Mouse (Mus musculus): Measurements from ENCODE around the gene Ank2.
A peak's percentile ranks its signal among the peaks of the same experiment; 100 is the strongest.
"Not testable (repeated sequence)": the region's sequence is repeated elsewhere in the genome, so short reads cannot be mapped to it uniquely, and the experiment has no call there.

Gene Ank2

DNA sequence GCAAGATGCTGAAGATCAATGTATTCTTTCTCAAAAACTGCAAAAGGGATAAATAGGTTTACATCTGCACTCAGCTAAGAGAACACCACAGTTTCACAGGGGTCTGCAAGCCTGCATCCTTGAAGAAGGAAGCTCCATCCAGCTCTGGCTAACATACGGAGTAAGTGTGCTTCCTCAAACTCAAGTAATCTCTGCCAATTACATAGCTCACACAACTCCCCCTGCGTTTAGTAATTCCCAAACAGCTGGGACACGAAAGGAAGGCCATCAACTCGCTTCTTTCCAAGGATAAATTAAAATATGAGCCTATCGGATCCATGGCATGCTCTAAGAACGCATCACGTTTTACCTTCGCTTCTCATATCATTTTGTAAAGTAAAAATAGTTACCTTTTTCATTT lies 137.3 kb downstream of the Ank2 start:
- DNase-seq (ENCODE audit: extremely low spot score, low read depth, low spot score): no peak

DNA sequence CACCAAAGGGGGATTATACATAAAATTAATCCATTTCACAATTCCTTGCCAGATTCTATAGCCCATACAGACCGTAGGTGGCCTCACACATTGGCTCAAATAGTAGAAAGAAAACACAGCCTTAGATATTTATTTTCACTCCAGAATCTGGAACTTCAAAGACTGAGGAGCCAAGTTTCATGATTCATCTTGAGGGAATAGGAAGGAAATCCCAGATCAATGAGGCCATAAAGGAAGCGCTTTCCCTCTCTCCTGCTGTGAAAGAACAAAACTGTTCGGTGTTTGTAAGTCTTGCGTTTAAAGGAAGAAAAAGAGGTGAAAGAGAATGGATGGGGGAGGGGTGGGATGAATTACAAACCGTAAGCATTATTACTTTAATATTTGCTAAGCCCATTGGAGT lies 137.8 kb downstream of the Ank2 start:
- DNase-seq (ENCODE audit: extremely low spot score, low read depth, low spot score): no peak

GRCm38 (mm10) chr3:127355252-127355651 lies 143.9 kb downstream of the Ank2 start:
- no peak for DNase-seq (ENCODE audit: extremely low spot score, low read depth, low spot score)

DNA sequence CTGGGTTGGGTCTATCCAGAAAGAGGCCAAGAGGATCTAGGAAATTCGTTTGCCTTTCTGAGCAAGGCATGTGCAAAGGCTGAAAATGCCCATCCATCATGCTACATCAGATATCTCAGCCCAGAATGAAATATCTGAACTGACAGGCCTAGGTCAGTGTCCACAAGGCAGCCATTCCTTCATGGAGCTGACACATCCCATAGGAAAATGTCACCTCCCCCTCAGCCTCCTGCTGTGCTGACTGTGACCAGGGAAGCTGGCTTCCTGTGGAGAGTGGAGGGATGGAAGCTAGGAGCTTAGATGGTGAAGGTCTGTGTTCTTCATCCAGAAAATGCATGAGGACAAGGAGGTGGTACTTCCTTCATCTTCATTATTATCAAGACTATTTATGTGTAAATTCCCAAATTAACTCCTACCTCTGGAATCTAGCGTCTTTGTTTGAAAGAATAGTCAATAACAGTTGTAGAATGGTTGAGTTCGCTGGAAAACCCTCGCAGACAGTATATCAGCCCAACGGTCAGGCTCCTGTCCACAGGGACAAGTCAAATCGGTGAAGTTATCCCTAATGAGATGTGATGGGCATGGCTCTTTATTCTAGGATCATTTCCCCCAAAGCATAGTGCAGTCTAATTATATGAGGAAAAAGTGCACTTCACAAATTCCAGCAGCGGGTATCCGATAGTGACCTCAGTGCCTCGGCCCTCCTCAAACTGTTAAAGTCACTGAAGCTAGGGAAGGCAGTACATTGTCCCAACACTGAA lies 148.4 kb downstream of the Ank2 start:
- DNase-seq (ENCODE audit: extremely low spot score, low read depth, low spot score): no peak

- DNase-seq (ENCODE audit: extremely low spot score, low read depth, low spot score): no peak
Measured at GRCm38 (mm10) chr3:127348926-127349325, 150.2 kb downstream of the Ank2 start.

GRCm38 (mm10) chr3:127345860-127346459 lies 153.2 kb downstream of the Ank2 start:
- DNase-seq (ENCODE audit: extremely low spot score, low read depth, low spot score): no peak

DNA sequence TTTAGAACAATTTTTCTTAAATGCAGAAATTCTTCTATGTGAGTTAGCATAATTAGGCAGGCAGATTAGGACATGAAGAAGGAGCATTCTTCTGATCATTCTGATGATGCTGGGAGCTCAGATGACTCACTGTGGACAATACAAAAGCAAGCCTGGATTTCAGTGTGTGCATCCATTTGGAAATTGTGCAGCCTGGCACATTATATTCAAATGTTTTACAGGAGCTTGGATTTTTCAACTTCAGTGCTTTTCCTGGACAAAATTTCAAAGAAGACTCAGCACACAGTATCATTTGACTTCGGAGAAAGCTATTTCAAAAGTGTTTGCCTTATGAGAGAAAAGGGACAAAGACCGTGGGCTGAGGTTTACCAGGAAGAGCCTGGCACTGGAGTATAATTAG lies 157.8 kb downstream of the Ank2 start:
- DNase-seq (ENCODE audit: extremely low spot score, low read depth, low spot score): no peak

DNA sequence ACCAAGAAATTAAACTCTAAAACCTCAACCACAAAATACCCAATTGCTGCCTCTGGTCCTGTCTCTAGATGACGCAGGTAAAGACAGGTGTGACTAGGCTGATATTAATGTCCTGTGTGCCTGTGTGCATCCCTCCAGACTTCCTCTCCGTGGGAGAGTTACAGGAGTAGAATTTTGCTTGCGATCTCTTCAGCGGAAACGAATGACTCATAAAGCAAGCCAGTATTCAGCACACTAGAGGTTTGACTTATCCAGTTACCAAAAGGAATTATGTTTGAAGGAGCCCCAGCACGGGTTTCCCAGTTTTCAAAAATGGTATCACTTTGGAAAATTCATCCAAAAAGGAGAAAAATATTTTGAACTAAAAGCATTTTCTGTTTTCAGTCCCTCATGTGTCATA lies 164.3 kb downstream of the Ank2 start:
- DNase-seq (ENCODE audit: extremely low spot score, low read depth, low spot score): no peak

DNA sequence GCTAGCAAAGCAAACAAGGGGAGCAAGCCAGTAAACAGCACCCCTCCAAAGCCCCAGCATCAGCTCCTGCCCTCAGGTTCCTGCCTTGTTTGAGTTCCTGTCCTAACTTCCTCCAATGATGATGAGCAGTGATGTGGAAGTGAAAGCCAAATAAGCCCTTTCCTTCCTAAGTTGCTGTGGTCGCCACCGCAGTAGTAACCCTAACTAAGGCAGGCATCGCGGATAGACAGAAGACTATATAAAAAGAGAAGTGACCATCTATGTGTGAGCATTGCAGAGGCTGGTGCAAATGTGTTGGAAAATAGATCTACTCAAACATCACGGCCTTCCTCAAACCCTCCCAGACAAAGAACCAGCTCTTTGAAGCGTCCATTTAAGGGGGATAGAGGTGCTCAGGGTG lies 167.6 kb downstream of the Ank2 start:
- DNase-seq (ENCODE audit: extremely low spot score, low read depth, low spot score): no peak

DNA sequence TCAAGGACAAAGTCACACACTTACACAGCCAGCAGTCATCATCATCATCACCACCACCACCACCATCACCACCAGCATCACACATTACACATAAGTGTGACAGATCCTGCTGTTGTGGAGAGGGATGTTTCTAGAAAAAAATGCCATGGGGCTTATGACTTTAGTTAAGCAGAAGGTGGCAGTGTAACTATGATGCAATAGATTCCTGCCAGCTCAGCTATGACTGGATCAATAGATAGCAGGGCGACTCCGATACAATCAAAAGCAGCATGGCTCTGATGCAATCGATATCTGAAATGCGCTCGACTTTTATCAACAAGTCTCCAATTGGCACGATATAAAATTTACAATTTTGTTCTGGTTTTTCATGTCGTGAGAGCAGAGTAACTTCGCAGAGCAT lies 172.8 kb downstream of the Ank2 start:
- DNase-seq (ENCODE audit: extremely low spot score, low read depth, low spot score): no peak

GRCm38 (mm10) chr3:127322870-127323269 lies 176.3 kb downstream of the Ank2 start:
- DNase-seq (ENCODE audit: extremely low spot score, low read depth, low spot score): peak; percentile 69

DNA sequence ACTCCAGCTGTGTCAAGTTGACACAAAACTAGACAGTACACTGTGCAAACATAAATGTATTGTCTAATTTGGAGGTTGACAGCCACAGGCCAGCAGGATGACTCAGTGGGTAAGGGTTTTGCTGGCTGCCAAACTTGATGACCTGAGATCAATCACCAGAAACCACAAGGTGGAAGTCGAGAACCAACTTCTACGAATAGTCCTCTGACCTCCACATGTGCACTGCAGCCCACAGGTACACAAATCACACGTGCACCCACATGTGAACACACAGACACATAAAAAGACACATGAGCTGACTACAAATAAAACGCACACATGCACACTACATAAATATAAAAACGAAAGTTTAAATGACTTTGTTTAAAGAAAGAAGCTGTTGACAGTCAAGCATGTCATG lies 177.5 kb downstream of the Ank2 start:
- no peak for DNase-seq (ENCODE audit: extremely low spot score, low read depth, low spot score)

GRCm38 (mm10) chr3:127321031-127321430 lies 178.1 kb downstream of the Ank2 start:
- not testable (repeated sequence) for DNase-seq (ENCODE audit: extremely low spot score, low read depth, low spot score)

GRCm38 (mm10) chr3:127320311-127320710 lies 178.8 kb downstream of the Ank2 start:
- DNase-seq (ENCODE audit: extremely low spot score, low read depth, low spot score): no peak

- no peak for DNase-seq (ENCODE audit: extremely low spot score, low read depth, low spot score)
Measured at GRCm38 (mm10) chr3:127317641-127318040, 181.5 kb downstream of the Ank2 start.

DNA sequence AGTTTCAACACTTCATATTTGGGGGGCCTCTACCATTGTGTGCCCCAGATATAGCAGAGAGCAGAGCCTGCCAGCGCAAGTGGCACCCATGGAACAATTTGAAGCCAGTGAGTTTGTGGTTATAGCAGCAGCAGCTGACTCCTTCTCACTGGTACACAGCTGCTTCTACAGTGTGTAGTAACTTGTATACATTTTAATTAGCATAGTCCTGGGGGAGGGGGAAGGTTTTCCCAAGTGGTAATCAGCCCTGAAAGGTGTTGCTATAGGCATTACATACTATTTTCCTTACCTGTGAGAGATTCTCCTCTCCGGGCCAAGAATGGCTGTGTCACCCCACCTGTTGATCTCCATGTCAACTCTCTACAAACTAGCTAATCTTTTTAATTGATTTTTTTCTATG lies 182.4 kb downstream of the Ank2 start:
- no peak for DNase-seq (ENCODE audit: extremely low spot score, low read depth, low spot score)

GRCm38 (mm10) chr3:127311521-127311920 lies 187.6 kb downstream of the Ank2 start:
- DNase-seq (ENCODE audit: extremely low spot score, low read depth, low spot score): no peak

DNA sequence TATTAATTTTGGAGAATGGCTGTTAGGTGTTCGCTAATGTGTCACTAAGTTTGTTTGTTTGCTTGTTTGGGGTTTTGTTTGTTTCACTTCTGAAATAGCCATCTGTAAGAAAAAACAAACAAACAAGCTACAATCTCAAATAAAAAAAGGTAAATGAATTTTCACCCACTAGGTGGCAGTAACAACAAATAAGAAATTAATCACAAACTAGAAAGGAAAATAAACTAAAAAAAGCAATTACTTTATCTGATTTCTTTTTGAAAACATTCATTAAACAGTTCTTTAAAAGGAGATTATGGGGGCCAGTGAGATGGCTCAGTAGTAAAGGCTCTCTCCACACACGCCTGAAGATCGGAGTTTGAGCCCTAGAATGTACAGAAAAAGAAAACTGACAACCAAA lies 189.1 kb downstream of the Ank2 start:
- no peak for DNase-seq (ENCODE audit: extremely low spot score, low read depth, low spot score)

GRCm38 (mm10) chr3:127303957-127304553 lies 195.1 kb downstream of the Ank2 start:
- DNase-seq (ENCODE audit: extremely low spot score, low read depth, low spot score): no peak

DNA sequence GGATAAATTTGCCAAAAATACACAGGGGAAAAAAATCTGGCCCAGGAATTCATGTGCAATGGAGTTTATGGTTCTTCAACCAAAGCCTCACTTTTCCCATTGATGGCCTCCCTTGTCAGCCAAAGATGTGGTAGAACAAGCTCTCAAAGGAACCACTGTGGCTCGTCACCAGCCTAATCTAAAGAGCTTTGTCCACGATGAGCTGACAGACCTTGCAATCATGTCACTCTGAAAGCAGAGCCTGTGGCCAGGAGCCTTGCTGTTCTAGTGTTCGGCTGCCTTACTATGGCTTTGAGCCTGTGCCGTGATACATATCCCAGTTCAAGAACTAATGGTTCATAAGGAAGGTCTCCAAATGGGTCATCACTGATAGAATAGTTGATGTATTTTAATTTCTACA lies 196.1 kb downstream of the Ank2 start:
- DNase-seq (ENCODE audit: extremely low spot score, low read depth, low spot score): no peak

DNA sequence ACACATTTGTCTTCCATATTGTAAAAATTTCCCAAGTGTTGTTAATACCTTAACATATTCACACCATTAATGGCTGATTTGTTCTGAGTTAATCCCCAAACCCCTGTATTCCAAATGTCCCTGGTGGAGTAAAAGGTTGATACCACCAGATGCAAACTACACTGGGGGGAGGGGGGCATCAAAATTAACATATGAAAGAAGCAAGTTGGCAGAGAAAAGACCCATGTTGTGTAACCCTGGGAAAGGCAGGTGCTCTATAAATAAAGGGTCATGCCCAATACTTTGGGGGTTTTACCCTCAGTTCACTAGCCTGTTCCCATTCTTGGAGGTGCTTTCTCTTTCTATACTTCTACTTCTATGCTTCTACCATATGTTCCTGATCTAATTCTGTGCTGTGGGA lies 198.4 kb downstream of the Ank2 start:
- no peak for DNase-seq (ENCODE audit: extremely low spot score, low read depth, low spot score)

DNA sequence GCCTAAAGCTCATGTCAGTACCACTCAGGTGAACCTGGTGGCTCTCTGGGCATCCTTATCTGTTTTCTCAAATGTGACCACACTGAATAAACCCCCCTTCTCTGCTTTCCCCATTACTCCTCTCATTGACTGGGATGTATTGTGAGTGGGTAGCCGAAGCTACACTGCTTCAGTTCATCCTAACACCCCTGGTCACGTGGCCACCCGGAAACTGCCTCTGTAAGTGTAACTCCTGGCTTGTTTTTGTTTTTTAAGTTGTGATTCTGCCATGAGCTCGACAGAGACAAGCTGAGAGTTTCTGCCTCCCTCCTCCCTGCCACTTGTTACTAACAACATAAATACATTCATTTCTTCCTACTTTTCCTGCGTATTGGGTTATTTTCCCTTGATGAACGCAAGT lies 203.2 kb downstream of the Ank2 start:
- DNase-seq (ENCODE audit: extremely low spot score, low read depth, low spot score): no peak
